Comparison of ENCODE assay signal across 31 mouse cellular contexts in the genomic region with DNA sequence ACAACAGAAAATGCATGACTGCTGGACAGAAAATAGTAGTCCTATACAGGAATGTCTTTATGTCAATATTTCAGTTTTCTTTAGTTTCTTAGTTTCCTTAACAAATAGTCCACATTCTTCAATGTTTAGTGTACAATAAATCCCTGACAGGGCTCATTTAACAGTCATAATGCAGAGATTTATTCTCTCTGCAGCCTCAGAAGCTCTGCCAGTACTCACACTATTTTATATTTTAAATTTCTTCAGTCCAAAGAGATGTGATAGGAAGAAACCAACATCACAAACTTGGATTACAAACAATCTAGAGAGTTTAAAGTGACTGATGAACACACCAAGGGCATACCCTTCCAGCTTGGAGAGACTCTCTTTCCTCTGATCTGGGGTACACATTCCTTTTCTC.
"Had no signal": no experiment of that assay in that cellular context is flagged by ENCODE, and none has a peak within 500 bp of the region (broad histone marks: within the 10 kb centered on the region; RNA-seq: fewer than 3 reads in every experiment).

No protein-coding gene starts in this region.

- DNase-seq: left cerebral cortex, postnatal 4 days; liver; liver, embryonic 13.5 days; liver, postnatal 0 days; lung, adult 2 months; lung, embryonic 14.5 days; lung, postnatal 10 days; lung, postnatal 14 days; lung, postnatal 36 days; lung, postnatal 4 days; midbrain, embryonic 14.5 days had no signal

- H3K9me3 ChIP-seq: limb, embryonic 10.5 days; limb, embryonic 12.5 days; limb, embryonic 13.5 days; limb, embryonic 15.5 days; liver, embryonic 12.5 days; liver, embryonic 13.5 days; liver, embryonic 15.5 days; lung, embryonic 15.5 days; megakaryocyte, embryonic 14.5 days; midbrain, embryonic 10.5 days; midbrain, embryonic 12.5 days; midbrain, embryonic 13.5 days; midbrain, embryonic 15.5 days; neural tube, embryonic 12.5 days had no signal

- H3K4me2 ChIP-seq: limb, embryonic 12.5 days; limb, embryonic 13.5 days; limb, embryonic 15.5 days; liver, embryonic 11.5 days; liver, embryonic 12.5 days; liver, embryonic 13.5 days; liver, embryonic 15.5 days; lung, embryonic 14.5 days; lung, embryonic 15.5 days; midbrain, embryonic 11.5 days; midbrain, embryonic 12.5 days; midbrain, embryonic 13.5 days; midbrain, embryonic 15.5 days; neural tube, embryonic 12.5 days had no signal

- H3K4me3 ChIP-seq: limb, embryonic 10.5 days; limb, embryonic 12.5 days; limb, embryonic 13.5 days; limb, embryonic 15.5 days; liver, embryonic 12.5 days; liver, embryonic 13.5 days; liver, embryonic 15.5 days; lung, embryonic 15.5 days; megakaryocyte, embryonic 14.5 days; midbrain, embryonic 10.5 days; midbrain, embryonic 12.5 days; midbrain, embryonic 13.5 days; midbrain, embryonic 15.5 days; myocyte; neural tube, embryonic 12.5 days had no signal

- ATAC-seq: liver, embryonic 12.5 days; liver, postnatal 0 days; lung, postnatal 0 days; midbrain, embryonic 13.5 days; midbrain, embryonic 15.5 days; midbrain, embryonic 16.5 days had no signal

- H3K27ac ChIP-seq: limb, embryonic 10.5 days; limb, embryonic 12.5 days; limb, embryonic 13.5 days; limb, embryonic 15.5 days; liver, embryonic 12.5 days; liver, embryonic 13.5 days; liver, embryonic 14.5 days; liver, embryonic 15.5 days; lung, embryonic 15.5 days; macrophage; midbrain, embryonic 10.5 days; midbrain, embryonic 12.5 days; midbrain, embryonic 13.5 days; midbrain, embryonic 15.5 days; neural tube, embryonic 12.5 days had no signal

- H3K27me3 ChIP-seq: limb, embryonic 12.5 days; limb, embryonic 13.5 days; limb, embryonic 15.5 days; liver, embryonic 12.5 days; liver, embryonic 13.5 days; liver, embryonic 15.5 days; lung, embryonic 15.5 days; megakaryocyte, embryonic 14.5 days; midbrain, embryonic 12.5 days; midbrain, embryonic 13.5 days; midbrain, embryonic 15.5 days; neural tube, embryonic 12.5 days had no signal

- H3K36me3 ChIP-seq: limb, embryonic 10.5 days; limb, embryonic 12.5 days; limb, embryonic 13.5 days; limb, embryonic 15.5 days; liver, embryonic 12.5 days; liver, embryonic 13.5 days; liver, embryonic 15.5 days; lung, embryonic 15.5 days; midbrain, embryonic 10.5 days; midbrain, embryonic 12.5 days; midbrain, embryonic 13.5 days; midbrain, embryonic 15.5 days; neural tube, embryonic 12.5 days had no signal

- H3K9ac ChIP-seq: limb, embryonic 12.5 days; limb, embryonic 13.5 days; limb, embryonic 15.5 days; liver, embryonic 12.5 days; liver, embryonic 13.5 days; liver, embryonic 14.5 days; liver, embryonic 15.5 days; liver, postnatal 0 days; lung, embryonic 14.5 days; lung, embryonic 15.5 days; midbrain, embryonic 12.5 days; midbrain, embryonic 13.5 days; midbrain, embryonic 15.5 days; neural tube, embryonic 12.5 days had no signal

- H3K4me1 ChIP-seq: limb, embryonic 10.5 days; limb, embryonic 12.5 days; limb, embryonic 13.5 days; limb, embryonic 15.5 days; liver, embryonic 12.5 days; liver, embryonic 13.5 days; liver, embryonic 15.5 days; lung, embryonic 15.5 days; megakaryocyte, embryonic 14.5 days; midbrain, embryonic 10.5 days; midbrain, embryonic 12.5 days; midbrain, embryonic 13.5 days; midbrain, embryonic 15.5 days; neural tube, embryonic 12.5 days had no signal
